Mouse (Mus musculus): Measurements from ENCODE around the gene Ccl2.

Ccl2 gene

DNA sequence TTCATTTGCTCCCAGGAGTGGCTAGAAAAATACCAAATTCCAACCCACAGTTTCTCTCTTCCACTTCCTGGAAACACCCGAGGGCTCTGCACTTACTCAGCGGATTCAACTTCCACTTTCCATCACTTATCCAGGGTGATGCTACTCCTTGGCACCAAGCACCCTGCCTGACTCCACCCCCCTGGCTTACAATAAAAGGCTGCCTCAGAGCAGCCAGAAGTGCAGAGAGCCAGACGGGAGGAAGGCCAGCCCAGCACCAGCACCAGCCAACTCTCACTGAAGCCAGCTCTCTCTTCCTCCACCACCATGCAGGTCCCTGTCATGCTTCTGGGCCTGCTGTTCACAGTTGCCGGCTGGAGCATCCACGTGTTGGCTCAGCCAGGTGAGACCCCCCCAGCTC is at the start of gene Ccl2:
Gene Ccl2, plus strand, starts transcription at position 216 of the 400 bp plus-strand sequence.
- peak; percentile 30 for DNase-seq (ENCODE audit: low read depth, low spot score)

DNA sequence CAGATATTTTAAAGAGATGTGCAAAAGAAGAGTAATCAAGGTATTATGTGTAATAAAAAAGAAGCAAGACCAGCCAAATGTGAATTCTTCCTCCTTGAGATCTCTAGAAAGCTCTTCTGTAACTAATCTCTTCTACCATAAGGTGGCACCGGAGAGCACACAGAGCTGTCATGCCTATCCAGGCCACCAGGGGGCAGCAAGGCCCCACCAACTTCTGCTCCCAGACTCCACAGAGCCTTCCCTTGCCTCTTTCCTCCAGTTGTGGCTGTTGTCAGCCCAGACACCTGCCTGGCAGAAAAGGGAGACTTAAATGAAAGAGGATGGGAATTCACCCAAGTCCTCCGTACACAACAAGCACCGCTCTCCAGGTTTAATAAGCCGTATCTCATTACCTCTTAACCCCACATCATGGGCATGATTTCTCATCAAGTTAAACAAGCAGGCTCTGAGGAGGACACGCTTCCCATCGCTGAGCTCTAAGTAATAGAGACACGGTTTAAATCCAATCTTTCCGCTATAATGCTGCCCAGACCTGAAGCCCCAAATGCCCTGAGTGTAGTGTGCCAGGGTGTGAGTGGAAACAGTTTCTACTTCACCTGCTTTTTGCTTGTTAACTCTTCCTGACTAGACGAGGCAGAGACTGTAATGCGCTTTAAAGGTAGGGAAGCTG is 39.1 kb upstream of the Ccl2 start:
- DNase-seq (ENCODE audit: low read depth, low spot score): peak; percentile 24

DNA sequence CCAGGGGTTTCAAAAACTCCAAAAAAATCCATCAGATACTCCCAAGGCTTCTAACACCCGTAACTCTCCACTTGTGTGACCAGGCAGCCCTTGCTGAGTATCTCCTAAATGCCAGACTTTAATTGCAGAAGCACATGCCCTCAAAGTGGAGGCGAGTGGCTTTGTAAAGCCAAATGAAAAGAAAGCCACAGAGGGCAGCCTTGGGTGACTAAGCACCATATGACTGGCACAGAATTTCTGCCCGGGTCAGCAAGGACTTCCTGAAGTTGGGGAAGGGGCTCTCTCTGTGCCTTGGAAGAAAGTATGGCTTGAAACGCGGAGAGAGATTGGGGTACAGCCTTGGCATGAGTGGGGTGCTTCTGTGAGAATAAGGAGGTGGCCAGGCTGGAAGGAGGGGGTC is 38.3 kb upstream of the Ccl2 start:
- no peak for DNase-seq (ENCODE audit: low read depth, low spot score)

DNA sequence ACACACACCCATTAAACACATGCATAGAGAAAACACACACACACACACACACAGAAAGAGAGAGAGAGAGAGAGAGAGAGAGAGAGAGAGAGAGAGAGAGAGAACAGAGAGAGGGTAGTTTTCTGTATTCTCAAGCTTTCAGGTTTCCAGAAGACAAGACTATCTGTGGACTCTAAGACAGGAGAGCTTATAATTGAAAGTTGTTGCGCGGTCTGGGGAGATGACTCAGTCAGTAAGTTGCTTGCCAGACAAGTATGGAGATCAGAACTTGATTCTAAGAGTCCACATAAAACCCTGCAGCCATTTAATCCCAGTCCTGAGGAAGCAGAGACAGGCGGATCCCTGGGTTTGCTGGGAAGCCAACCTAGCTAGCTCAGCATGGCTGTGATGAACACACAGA is 36.7 kb upstream of the Ccl2 start:
- DNase-seq (ENCODE audit: low read depth, low spot score): no peak

DNA sequence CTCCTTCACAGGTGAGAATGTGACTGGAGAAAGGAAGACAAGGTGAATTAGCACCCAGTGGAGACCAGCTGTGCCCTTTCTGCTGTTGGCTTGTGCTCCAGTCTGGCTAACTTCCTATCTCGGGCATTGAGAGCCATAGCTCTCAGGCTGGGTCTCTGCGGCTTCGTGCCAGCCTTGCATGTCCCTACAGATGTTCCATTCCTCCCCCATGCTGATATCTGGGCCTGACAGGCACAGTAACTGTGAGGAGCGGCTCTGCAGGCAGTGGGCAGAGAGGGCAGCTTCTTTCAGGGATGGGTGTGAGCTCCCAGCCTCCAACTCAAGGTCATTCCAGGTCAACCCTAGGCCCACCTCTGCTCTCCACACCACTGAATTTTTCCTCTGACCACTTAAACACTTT is 35.9 kb upstream of the Ccl2 start:
- DNase-seq (ENCODE audit: low read depth, low spot score): no peak

GRCm38 (mm10) chr11:82000581-82000980 is 34.8 kb upstream of the Ccl2 start:
- DNase-seq (ENCODE audit: low read depth, low spot score): no peak

GRCm38 (mm10) chr11:82004810-82005209 is 30.6 kb upstream of the Ccl2 start:
- DNase-seq (ENCODE audit: low read depth, low spot score): no peak

DNA sequence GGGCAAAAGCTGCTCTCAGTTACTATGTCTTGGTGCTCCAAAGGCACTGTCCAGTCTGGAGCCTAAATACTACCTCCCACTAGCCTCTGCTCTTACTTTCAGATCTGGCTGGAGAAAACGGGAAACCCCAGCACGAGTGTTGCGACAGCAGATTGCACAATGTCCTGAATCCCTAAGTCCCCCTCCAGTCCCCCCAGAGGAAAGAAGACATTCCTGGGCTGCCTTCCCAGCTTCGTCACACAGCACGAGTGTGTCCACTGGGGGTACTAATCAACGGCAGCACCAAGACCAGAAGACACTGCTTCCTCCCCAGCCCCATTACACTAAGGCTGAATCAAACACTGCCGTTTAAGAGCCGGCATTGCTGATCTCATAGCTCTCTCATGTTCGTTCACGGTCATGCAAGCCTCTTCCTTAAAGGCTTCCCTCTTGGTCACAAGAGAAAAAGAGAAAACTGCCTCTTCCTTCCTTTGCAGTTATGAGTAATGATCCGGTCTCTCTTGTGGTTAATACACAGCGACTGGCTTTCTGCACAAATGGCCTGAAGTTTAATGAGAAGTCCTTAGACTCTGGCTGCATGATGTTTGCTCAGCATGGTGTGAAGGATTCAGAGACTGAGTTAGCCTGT is 28.5 kb upstream of the Ccl2 start:
- no peak for DNase-seq (ENCODE audit: low read depth, low spot score)

GRCm38 (mm10) chr11:82010115-82010514 is 25.3 kb upstream of the Ccl2 start:
- DNase-seq (ENCODE audit: low read depth, low spot score): no peak

DNA sequence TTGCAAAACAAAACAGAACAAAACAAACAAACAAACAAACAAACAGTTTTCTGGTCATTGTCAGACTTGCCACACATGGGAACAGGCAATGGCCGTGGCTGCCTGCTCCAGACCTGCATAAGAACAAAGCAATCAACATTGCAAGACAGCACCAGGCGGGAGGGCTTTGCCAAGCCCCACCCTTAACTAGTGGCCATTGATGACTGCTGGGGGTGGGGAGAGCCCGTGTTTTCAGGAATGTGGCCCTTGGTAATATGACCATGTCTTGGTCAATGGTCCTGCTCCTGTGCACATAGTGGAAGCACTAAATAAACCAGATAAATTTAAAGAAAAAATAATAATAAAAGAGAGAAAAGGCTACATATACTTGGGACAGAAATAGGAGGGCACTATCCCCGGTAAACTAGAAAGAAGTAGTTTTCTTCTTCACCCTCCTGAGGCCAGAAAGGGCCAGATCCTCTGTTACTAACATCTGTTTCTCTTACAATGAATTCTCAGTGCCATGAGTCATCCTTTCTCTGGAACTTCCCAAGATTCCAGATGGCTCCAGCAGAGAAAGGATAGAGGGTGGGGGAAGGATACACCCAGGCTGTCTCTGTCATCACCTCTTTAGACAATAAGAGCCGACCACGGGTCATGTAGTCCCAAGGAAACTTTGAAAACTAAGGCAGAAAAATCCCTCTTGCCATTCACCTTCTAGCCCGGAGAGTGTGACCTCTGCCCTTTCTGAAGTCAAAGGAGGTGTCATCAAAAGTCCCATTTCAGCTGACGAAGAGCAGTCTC is 23.8 kb upstream of the Ccl2 start:
- no peak for DNase-seq (ENCODE audit: low read depth, low spot score)

- no peak for DNase-seq (ENCODE audit: low read depth, low spot score)
These were observed 21.6 kb upstream of the Ccl2 start for GRCm38 (mm10) chr11:82013756-82014155.

GRCm38 (mm10) chr11:82015066-82015465 is 20.3 kb upstream of the Ccl2 start:
- no peak for DNase-seq (ENCODE audit: low read depth, low spot score)

GRCm38 (mm10) chr11:82016181-82016780 is 19.1 kb upstream of the Ccl2 start:
- no peak for DNase-seq (ENCODE audit: low read depth, low spot score)

- DNase-seq (ENCODE audit: low read depth, low spot score): no peak
These were observed 16.0 kb upstream of the Ccl2 start for GRCm38 (mm10) chr11:82019389-82019788.

- no peak for DNase-seq (ENCODE audit: low read depth, low spot score)
These were observed 15.6 kb upstream of the Ccl2 start for GRCm38 (mm10) chr11:82019793-82020192.

- DNase-seq (ENCODE audit: low read depth, low spot score): no peak
These were observed 14.0 kb upstream of the Ccl2 start for GRCm38 (mm10) chr11:82021406-82021805.

- DNase-seq (ENCODE audit: low read depth, low spot score): no peak
These were observed 12.8 kb upstream of the Ccl2 start for GRCm38 (mm10) chr11:82022504-82023056.

GRCm38 (mm10) chr11:82023769-82024168 is 11.6 kb upstream of the Ccl2 start:
- no peak for DNase-seq (ENCODE audit: low read depth, low spot score)

GRCm38 (mm10) chr11:82030171-82030570 is 5.2 kb upstream of the Ccl2 start:
- DNase-seq (ENCODE audit: low read depth, low spot score): no peak

DNA sequence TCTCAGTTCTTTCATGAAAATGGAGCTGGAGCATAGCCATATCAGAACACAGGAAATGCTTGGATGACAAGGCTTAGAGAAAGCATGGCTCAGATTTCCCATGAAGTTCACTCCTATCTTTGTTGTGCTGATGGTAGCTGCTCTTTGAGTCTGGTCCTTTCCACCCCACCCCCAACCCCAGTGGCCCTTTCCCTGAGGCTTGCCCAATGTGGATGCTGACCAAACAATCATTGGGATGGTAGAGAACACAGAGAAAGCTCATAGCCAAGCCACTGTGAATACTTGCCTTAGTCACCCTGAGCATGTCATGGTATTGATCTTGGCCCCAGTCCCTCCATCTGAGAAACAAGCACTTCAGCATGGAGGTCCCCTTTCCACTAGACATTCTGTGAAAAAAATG is 3.2 kb upstream of the Ccl2 start:
- DNase-seq (ENCODE audit: low read depth, low spot score): no peak

GRCm38 (mm10) chr11:82032678-82033344 is 2.6 kb upstream of the Ccl2 start:
- no peak for DNase-seq (ENCODE audit: low read depth, low spot score)

DNA sequence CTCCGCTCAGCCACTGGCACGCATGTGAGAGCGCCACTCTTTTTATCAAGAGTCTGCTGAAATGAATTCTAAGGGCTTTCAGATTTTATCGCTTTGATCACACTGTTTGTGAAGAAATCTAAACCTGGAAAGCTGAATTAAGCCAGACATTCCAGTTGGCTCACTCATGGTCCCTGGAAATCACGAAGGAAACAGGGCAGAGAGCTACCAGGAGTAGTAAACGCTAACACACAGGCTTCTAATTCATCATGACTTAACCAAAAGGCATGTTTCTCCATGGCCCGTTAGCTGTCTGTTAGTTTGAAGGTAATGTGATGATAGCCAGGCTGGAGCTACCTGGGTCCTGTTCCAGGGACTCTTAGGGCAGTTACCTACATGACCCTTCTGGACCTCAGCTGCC is 925 bp upstream of the Ccl2 start:
- no peak for DNase-seq (ENCODE audit: low read depth, low spot score)

All from brain, embryonic 18.5 days (tissue).